Mouse (Mus musculus) intestine, embryonic 16.5 days (tissue): Measurements from ENCODE around the gene Ndufc2. TPM values are rescaled to one million over a fixed set of nuclear protein-coding genes. Genes with fewer than 3 reads are reported as not detected.
"Not testable (repeated sequence)": the region's sequence is repeated elsewhere in the genome, so short reads cannot be mapped to it uniquely, and the experiment has no call there.

Experiments used
- ATAC-seq: fragments of 200-750 bp; cut with Nextera tagmentation; 2 replicates; pipeline ENCODE4 v1.8.0; 2017; ENCODE audit warnings: moderate TSS enrichment, moderate library complexity
- H3K27ac ChIP-seq: fragments of 300-500 bp; sonication (generic); 2 replicates; pipeline ENCODE4 v1.5.1; 2014; ENCODE audit warnings: mild to moderate bottlenecking, low read length
- H3K27me3 ChIP-seq: fragments of 300-500 bp; sonication (generic); replicated peaks from 2 replicates; pipeline ENCODE4 v1.6.1; 2014; ENCODE audit warnings: low read length, control low read depth, mixed read lengths; ENCODE audit not compliant: control insufficient read depth, insufficient read depth
- H3K36me3 ChIP-seq: fragments of 300-500 bp; sonication (generic); 2 replicates; pipeline ENCODE4 v1.6.1; 2014; ENCODE audit warnings: low read length, control low read depth; ENCODE audit not compliant: control insufficient read depth, insufficient read depth
- H3K4me1 ChIP-seq: fragments of 300-500 bp; sonication (generic); 2 replicates; pipeline ENCODE4 v1.6.1; 2014; ENCODE audit warnings: low read length, control low read depth, mixed read lengths; ENCODE audit not compliant: control insufficient read depth, insufficient read depth
- H3K4me2 ChIP-seq: fragments of 300-500 bp; sonication (generic); 2 replicates; pipeline ENCODE4 v1.6.1; 2014; ENCODE audit warnings: low read depth, low read length, control low read depth
- H3K4me3 ChIP-seq: fragments of 300-500 bp; sonication (generic); 2 replicates; pipeline ENCODE4 v1.5.1; 2014; ENCODE audit warnings: mild to moderate bottlenecking, low read length
- H3K9ac ChIP-seq: fragments of 300-500 bp; sonication (generic); 2 replicates; pipeline ENCODE4 v1.6.1; 2014; ENCODE audit warnings: low read depth, low read length
- H3K9me3 ChIP-seq: fragments of 300-500 bp; sonication (generic); 2 replicates; pipeline ENCODE4 v1.6.1; 2016; ENCODE audit warnings: low read length, control low read depth; ENCODE audit not compliant: control insufficient read depth
- WGBS: fragments of 180-500 bp; shearing (Covaris S2); extraction: QIAGEN DNeasy Blood & Tissue Kit; methylation state at CpG from one replicate; pipeline ENCODE4 v1.1.7; 2014; 5-methylcytosine and 5-hydroxymethylcytosine counted together
- polyA plus RNA-seq: library from polyadenylated mRNA; unstranded; fragments of >200 nt; fragmentation: Nextera tagmentation; extraction: Ambion mirVana; gene quantifications from 2 replicates; pipeline ENCODE4 v1.2.1, GENCODE M21; 2015

The Ndufc2 gene
- polyA plus RNA-seq, 1 experiment from 2014 or later, result 385 TPM

GRCm38 (mm10) chr7:97429705-97430104 is 29.9 kb downstream of the Ndufc2 start:
- Histone ChIP-seq H3K4me2 (no peak overlapping the region), H3K27ac (peak overlapping the region; percentile 46; the same call in 1 of the 2 replicates)
- peak; percentile 74 for ATAC-seq

GRCm38 (mm10) chr7:97433517-97433916 is 33.7 kb downstream of the Ndufc2 start:
- peaks cover 11% of the 10 kb centered on the region for H3K4me1 ChIP-seq
- not testable (repeated sequence) for H3K4me2 ChIP-seq, ATAC-seq, H3K4me3 ChIP-seq, H3K27ac ChIP-seq, H3K9me3 ChIP-seq, H3K9ac ChIP-seq, H3K27me3 ChIP-seq, H3K36me3 ChIP-seq
- WGBS, result 59% methylated on average over 3 of the region's 3 CpGs

More at GRCm38 (mm10) chr7:97429705-97430104, 29.9 kb downstream of the Ndufc2 start:
- no peaks in the 10 kb centered on the region for H3K9me3 ChIP-seq
- H3K4me1 ChIP-seq, result peaks cover 11% of the 10 kb centered on the region
- WGBS, result 4% methylated on average over 5 of the region's 5 CpGs
- no peak overlapping the region for H3K4me3 ChIP-seq
- H3K27me3 ChIP-seq, result no peaks in the 10 kb centered on the region
- no peak overlapping the region for H3K9ac ChIP-seq
- no peaks in the 10 kb centered on the region for H3K36me3 ChIP-seq

DNA sequence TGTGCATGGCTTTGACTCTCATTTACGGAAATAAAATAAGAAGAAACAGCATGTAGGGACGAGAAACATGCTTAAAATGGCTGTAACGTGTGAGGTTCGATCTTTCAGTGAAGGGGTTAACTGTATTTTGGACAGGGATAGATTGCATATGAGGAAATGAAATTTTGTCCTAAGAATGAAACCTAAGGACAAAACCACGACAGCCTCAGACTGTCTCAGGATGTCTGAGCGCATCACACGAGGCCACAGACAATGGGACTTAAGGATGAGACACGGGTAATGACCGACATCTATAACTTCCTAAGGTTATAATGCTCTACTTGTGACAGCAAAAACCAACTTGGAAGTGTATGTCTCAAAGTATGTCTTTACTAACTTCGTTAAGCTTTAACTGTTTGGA is 34.7 kb downstream of the Ndufc2 start:
- no peak for ATAC-seq
- WGBS, result 82% methylated on average over 10 of the region's 10 CpGs
- H3K9me3 ChIP-seq, result no peaks in the 10 kb centered on the region
- no peak overlapping the region for H3K4me3 ChIP-seq
- no peak overlapping the region for H3K4me2 ChIP-seq
- H3K27me3 ChIP-seq, result no peaks in the 10 kb centered on the region
- H3K9ac ChIP-seq, result no peak overlapping the region
- no peaks in the 10 kb centered on the region for H3K36me3 ChIP-seq
- no peak overlapping the region for H3K27ac ChIP-seq
- peaks cover 7% of the 10 kb centered on the region for H3K4me1 ChIP-seq

DNA sequence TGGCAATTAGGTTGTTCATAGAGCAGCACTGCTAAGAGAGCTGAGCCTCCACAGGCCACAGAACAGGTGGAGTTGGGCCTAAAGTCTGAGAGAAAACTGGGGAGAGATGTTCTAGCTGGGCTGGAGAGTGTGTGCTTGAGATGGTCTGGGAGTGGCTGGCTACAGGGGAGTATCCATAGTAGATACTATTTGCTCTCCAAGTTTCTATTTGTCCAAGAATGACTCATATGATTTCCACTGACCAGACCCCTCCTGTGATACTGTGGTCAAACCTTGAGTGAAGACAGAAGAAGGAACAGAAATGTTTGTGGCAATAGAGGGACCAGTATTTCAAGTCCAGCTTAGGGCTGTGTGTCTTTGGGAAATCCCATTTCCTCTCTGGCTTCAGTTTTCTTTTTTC is 39.2 kb downstream of the Ndufc2 start:
- no peak overlapping the region for H3K27ac ChIP-seq

DNA sequence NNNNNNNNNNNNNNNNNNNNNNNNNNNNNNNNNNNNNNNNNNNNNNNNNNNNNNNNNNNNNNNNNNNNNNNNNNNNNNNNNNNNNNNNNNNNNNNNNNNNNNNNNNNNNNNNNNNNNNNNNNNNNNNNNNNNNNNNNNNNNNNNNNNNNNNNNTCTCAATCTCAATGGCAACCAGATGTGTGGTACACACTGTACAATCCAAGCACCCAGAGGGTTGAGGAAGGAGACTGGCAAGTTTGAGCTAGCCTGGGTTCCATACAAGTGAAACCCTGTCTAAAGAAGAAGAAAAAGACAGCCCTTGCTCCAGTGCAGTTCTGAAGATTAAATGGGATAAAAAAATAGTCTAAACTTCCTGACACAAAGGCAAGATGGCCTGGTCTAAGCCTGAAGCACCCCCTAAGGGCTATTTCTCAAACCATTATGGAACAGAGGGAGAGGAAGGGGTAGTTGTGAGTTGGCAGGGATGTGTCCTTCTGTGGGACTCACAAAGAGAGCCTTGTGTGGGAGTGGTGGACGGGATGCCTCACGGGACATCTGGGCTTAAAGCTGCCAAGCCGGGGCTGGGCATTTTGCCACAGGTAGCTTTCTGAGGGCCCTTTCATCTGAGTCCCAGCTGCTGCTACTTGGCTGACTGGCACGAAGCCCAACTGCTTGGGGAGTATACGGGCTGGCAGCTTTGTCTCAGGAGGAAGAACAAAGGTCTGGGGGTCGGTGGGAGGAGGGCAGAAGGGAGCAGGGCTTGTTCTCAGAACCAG is 46.5 kb downstream of the Ndufc2 start:
- no peaks in the 10 kb centered on the region for H3K27me3 ChIP-seq
- peak; percentile 70 for ATAC-seq
- H3K27ac ChIP-seq, result 0 out of 2 replicates have a peak overlapping the region, but pooled peaks have one; percentile 10
- H3K4me2 ChIP-seq, result no peak overlapping the region
- H3K36me3 ChIP-seq, result no peaks in the 10 kb centered on the region
- WGBS, result 35% methylated on average over 6 of the region's 6 CpGs
- no peaks in the 10 kb centered on the region for H3K4me1 ChIP-seq
- no peaks in the 10 kb centered on the region; the same call in 1 of the 2 replicates for H3K9me3 ChIP-seq
- no peak overlapping the region for H3K9ac ChIP-seq
- no peak overlapping the region for H3K4me3 ChIP-seq

More for the DNA sequence above, 39.2 kb downstream of the Ndufc2 start:
- H3K4me1 ChIP-seq, result no peaks in the 10 kb centered on the region
- no peak overlapping the region for H3K4me3 ChIP-seq
- no peaks in the 10 kb centered on the region for H3K27me3 ChIP-seq
- H3K4me2 ChIP-seq, result no peak overlapping the region
- no peak for ATAC-seq
- H3K9me3 ChIP-seq, result no peaks in the 10 kb centered on the region
- H3K9ac ChIP-seq, result no peak overlapping the region
- no peaks in the 10 kb centered on the region for H3K36me3 ChIP-seq

GRCm38 (mm10) chr7:97447050-97447531 is 47.3 kb downstream of the Ndufc2 start:
- Histone ChIP-seq H3K36me3 (no peaks in the 10 kb centered on the region), H3K4me3 (no peak overlapping the region), H3K9me3 (no peaks in the 10 kb centered on the region; the same call in 1 of the 2 replicates), H3K27me3 (no peaks in the 10 kb centered on the region), H3K9ac (no peak overlapping the region), H3K4me2 (no peak overlapping the region), H3K27ac (peak overlapping the region; percentile 10; the same call in 1 of the 2 replicates), H3K4me1 (no peaks in the 10 kb centered on the region)
- 42% methylated on average over 6 of the region's 6 CpGs for WGBS
- ATAC-seq, result peak; percentile 72

DNA sequence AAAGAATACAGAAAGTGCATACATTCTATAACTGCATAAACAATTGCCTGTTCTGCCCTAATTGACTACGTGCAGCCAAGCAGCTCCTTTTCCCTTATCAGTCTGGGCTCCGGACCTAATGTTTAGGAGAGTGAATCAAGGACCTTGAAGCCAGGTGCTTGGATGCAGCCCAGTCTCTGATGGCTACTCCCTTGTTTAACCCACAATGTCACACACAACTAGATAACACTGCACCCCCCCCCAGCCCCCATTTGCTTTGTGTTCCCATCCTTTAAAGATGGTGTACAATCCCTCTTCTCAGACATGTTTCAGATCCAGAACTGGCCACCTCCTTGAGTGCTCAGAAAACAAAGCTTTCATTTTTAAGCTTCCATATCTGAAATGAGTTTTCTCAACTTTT is 51.2 kb downstream of the Ndufc2 start, which contains the start of gene Kctd14:
Gene Kctd14, plus strand, starts transcription at position 301 of the 400 bp plus-strand sequence.
- not testable (repeated sequence) for H3K4me2 ChIP-seq, H3K27me3 ChIP-seq, H3K4me1 ChIP-seq, ATAC-seq, H3K36me3 ChIP-seq, H3K4me3 ChIP-seq, H3K9me3 ChIP-seq, H3K27ac ChIP-seq, H3K9ac ChIP-seq
- WGBS, result 63% methylated on average over 2 of the region's 2 CpGs

GRCm38 (mm10) chr7:97452196-97452595 is 52.4 kb downstream of the Ndufc2 start:
- no peak overlapping the region for H3K27ac ChIP-seq

DNA sequence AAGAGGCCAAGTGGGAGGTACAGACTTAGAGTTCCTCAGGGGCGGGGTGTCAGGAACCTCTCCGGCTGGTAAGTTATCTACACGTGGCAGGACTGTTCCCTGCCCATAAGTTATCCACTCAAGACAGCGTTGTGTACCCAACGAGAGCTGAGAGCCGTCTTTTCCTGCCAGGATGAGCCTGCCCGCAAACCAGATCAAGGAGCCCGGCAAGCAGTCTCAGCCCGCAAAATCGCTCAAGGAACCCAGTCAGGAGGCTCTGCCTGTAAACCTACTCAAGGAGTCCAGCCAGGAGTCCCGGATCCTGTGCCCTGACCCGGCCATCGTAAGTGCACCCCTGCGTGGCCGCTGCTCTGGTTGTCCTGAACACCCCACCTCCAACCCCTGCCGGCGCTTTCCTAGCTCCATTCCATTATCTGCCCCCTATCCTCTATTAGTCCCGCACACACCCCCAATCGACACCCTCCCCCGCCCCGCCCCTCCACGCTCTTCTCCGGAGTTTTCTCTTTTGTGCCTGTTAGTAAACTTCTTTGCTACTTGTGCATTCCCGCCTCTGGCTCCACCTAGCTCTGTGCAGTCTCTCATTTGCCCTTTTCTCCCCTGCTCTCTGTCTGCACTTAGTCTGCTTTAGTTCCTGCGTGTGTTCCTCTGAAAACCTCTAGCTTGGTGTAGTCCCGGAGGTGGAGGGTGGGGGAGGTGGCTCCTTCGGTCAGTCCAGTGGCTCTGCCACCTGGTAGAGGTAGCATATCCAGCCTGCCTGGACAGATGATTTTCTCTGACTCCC is 53.5 kb downstream of the Ndufc2 start:
- Histone ChIP-seq H3K4me3 (peak overlapping the region; percentile 56), H3K27ac (no peak overlapping the region), H3K4me1 (peaks cover 5% of the 10 kb centered on the region; the same call in 1 of the 2 replicates), H3K4me2 (peak overlapping the region; percentile 96), H3K9me3 (no peaks in the 10 kb centered on the region; the same call in 1 of the 2 replicates), H3K27me3 (no peaks in the 10 kb centered on the region), H3K9ac (peak overlapping the region; percentile 69), H3K36me3 (no peaks in the 10 kb centered on the region)
- 3% methylated on average over 27 of the region's 27 CpGs for WGBS
- ATAC-seq, result peak; percentile 91

More at GRCm38 (mm10) chr7:97452196-97452595, 52.4 kb downstream of the Ndufc2 start:
- ATAC-seq, result no peak
- Histone ChIP-seq H3K4me1 (peaks cover 5% of the 10 kb centered on the region; the same call in 1 of the 2 replicates), H3K27me3 (no peaks in the 10 kb centered on the region), H3K4me2 (no peak overlapping the region), H3K9me3 (no peaks in the 10 kb centered on the region; the same call in 1 of the 2 replicates), H3K9ac (no peak overlapping the region), H3K36me3 (no peaks in the 10 kb centered on the region), H3K4me3 (no peak overlapping the region)
- WGBS, result 74% methylated on average over 6 of the region's 6 CpGs
